Mouse (Mus musculus) heart, postnatal 0 days (tissue): ENCODE measurements around the gene Rabgap1l.

Source experiments
- CTCF ChIP-seq: IDR thresholded peaks from 2 replicates; pipeline ENCODE4 v1.5.1; 2016; ENCODE audit warnings: antibody characterized with exemption, control low read depth, low read depth
- EP300 ChIP-seq: IDR thresholded peaks from 2 replicates; pipeline ENCODE4 v1.6.1; 2016; ENCODE audit warnings: antibody characterized with exemption, low read depth

DNA sequence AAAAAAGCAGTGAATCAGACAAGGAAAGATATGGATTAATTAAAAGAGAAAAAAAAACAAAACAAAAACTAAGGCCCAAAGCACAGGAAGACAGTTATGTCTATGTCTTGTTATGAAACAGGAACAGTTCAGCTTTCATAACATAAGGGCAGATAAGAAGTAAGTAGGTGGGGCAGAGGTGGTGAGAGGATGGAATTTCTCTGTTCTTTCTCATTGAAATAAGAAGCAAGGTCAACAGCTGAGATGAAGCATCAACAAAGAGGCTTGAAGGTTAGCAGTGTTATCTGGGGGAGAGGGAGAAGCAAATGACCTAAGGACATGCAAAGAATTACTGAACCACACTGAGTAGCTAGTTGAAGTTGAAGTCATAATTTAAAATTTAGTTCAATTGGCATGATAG is 19.4 kb upstream of the Rabgap1l start:
- TF ChIP-seq EP300 (peak; percentile 84), CTCF (no peak)
